Mouse (Mus musculus) thymus, adult 2 months (tissue): ENCODE data around the gene Gpsm3.

Experiments
- CTCF ChIP-seq: fragments of 200-500 bp; IDR thresholded peaks from 2 replicates; pipeline ENCODE4 v1.5.1; 2012; ENCODE audit warnings: mild to moderate bottlenecking, control low read depth, low read length, moderate library complexity, borderline replicate concordance; ENCODE audit not compliant: control insufficient read depth, poor library complexity, insufficient read depth; ENCODE audit errors: extremely low read depth
- POLR2A ChIP-seq: fragments of 200-500 bp; IDR thresholded peaks from 2 replicates; pipeline ENCODE4 v1.6.1; 2012; ENCODE audit warnings: mild to moderate bottlenecking, low read length, control low read depth, moderate library complexity; ENCODE audit not compliant: control insufficient read depth, poor library complexity, insufficient read depth; ENCODE audit errors: extremely low read depth

- TF ChIP-seq POLR2A (no peak), CTCF (no peak)
Measured at GRCm38 (mm10) chr17:34627093-34627942, 37.7 kb downstream of the Gpsm3 start.
